Mouse (Mus musculus) lung, postnatal 14 days (tissue): ENCODE measurements around the gene Gpat3.

Experiments
- DNase-seq: peaks from one replicate; pipeline ENCODE4 v3.0.0; 2021

The Gpat3 gene

GRCm38 (mm10) chr5:100861811-100862210 lies 16.3 kb downstream of the Gpat3 start:
- no peak for DNase-seq

GRCm38 (mm10) chr5:100863091-100863490 lies 17.6 kb downstream of the Gpat3 start:
- DNase-seq = no peak

- DNase-seq = no peak
These were observed 18.9 kb downstream of the Gpat3 start for GRCm38 (mm10) chr5:100864438-100864837.

GRCm38 (mm10) chr5:100866183-100866582 lies 20.7 kb downstream of the Gpat3 start:
- DNase-seq = no peak

- DNase-seq = no peak
These were observed 23.8 kb downstream of the Gpat3 start for GRCm38 (mm10) chr5:100869197-100869895.

- no peak for DNase-seq
These were observed 26.5 kb downstream of the Gpat3 start for GRCm38 (mm10) chr5:100871987-100872386.

GRCm38 (mm10) chr5:100874721-100875120 lies 29.2 kb downstream of the Gpat3 start:
- DNase-seq = no peak

- no peak for DNase-seq
These were observed 29.7 kb downstream of the Gpat3 start for GRCm38 (mm10) chr5:100875180-100875579.

- no peak for DNase-seq
These were observed 31.5 kb downstream of the Gpat3 start for GRCm38 (mm10) chr5:100877021-100877420.

GRCm38 (mm10) chr5:100885216-100885615 lies 39.7 kb downstream of the Gpat3 start:
- no peak for DNase-seq

GRCm38 (mm10) chr5:100886331-100886988 lies 40.9 kb downstream of the Gpat3 start:
- no peak for DNase-seq

- DNase-seq = no peak
These were observed 50.7 kb downstream of the Gpat3 start for GRCm38 (mm10) chr5:100896199-100896598.

- no peak for DNase-seq
These were observed 54.4 kb downstream of the Gpat3 start for GRCm38 (mm10) chr5:100899745-100900489.

- no peak for DNase-seq
These were observed 55.5 kb downstream of the Gpat3 start for GRCm38 (mm10) chr5:100901046-100901445.

- DNase-seq = no peak
These were observed 63.0 kb downstream of the Gpat3 start for GRCm38 (mm10) chr5:100908478-100908877.

- no peak for DNase-seq
These were observed 63.4 kb downstream of the Gpat3 start for GRCm38 (mm10) chr5:100908901-100909300.

GRCm38 (mm10) chr5:100909691-100910090 lies 64.2 kb downstream of the Gpat3 start:
- no peak for DNase-seq

GRCm38 (mm10) chr5:100911502-100912097 lies 66.1 kb downstream of the Gpat3 start:
- DNase-seq = peak; percentile 13

GRCm38 (mm10) chr5:100912366-100912765 lies 66.9 kb downstream of the Gpat3 start:
- DNase-seq = peak; percentile 10

- no peak for DNase-seq
These were observed 67.8 kb downstream of the Gpat3 start for GRCm38 (mm10) chr5:100913274-100913673.

- DNase-seq = peak; percentile 60
These were observed 69.5 kb downstream of the Gpat3 start for GRCm38 (mm10) chr5:100914989-100915388.

- no peak for DNase-seq
These were observed 69.9 kb downstream of the Gpat3 start for GRCm38 (mm10) chr5:100915411-100915810.

- DNase-seq = no peak
These were observed 70.9 kb downstream of the Gpat3 start for GRCm38 (mm10) chr5:100916416-100916815.
